Mouse (Mus musculus): ENCODE measurements around the gene Fam234a. TPM values are rescaled to one million over a fixed set of nuclear protein-coding genes. Genes with fewer than 3 reads are reported as not detected.
"Not testable (repeated sequence)": the region's sequence is repeated elsewhere in the genome, so short reads cannot be mapped to it uniquely, and the experiment has no call there.

The Fam234a gene
- polyA plus RNA-seq, 1 experiment from 2014 or later, result 16.4 TPM

GRCm38 (mm10) chr17:26201998-26202397 is 42.0 kb downstream of the Fam234a start:
- ATAC-seq (ENCODE audit: insufficient read depth), result no peak
- peaks cover 67% of the 10 kb centered on the region for H3K4me1 ChIP-seq (replicated peaks)
- H3K9ac ChIP-seq, result no peak overlapping the region
- no peak overlapping the region for H3K27ac ChIP-seq (replicated peaks)
- no peaks in the 10 kb centered on the region for H3K9me3 ChIP-seq (replicated peaks)
- peaks cover 68% of the 10 kb centered on the region for H3K27me3 ChIP-seq
- no peak overlapping the region for H3K4me3 ChIP-seq (replicated peaks)
- H3K36me3 ChIP-seq (replicated peaks), result peaks cover 12% of the 10 kb centered on the region
- H3K4me2 ChIP-seq, result peak overlapping the region; percentile 97

- H3K27ac ChIP-seq (replicated peaks), result peak overlapping the region; percentile 55
- peaks cover 22% of the 10 kb centered on the region for H3K36me3 ChIP-seq (replicated peaks)
- peaks cover 65% of the 10 kb centered on the region for H3K27me3 ChIP-seq
- WGBS (ENCODE audit: insufficient replicate concordance), result under 1% methylated on average over 91 of the region's 92 CpGs
- peaks cover 77% of the 10 kb centered on the region for H3K4me1 ChIP-seq (replicated peaks)
- ATAC-seq (ENCODE audit: insufficient read depth), result peak; percentile 72
- peak overlapping the region; percentile 64 for H3K4me3 ChIP-seq (replicated peaks)
- H3K9me3 ChIP-seq (replicated peaks), result no peaks in the 10 kb centered on the region
- H3K9ac ChIP-seq, result peak overlapping the region; percentile 61
- peak overlapping the region; percentile 97 for H3K4me2 ChIP-seq
These were observed 43.0 kb downstream of the Fam234a start for GRCm38 (mm10) chr17:26200831-26201705.

GRCm38 (mm10) chr17:26198892-26199291 is 45.1 kb downstream of the Fam234a start, which contains the start of gene Pdia2:
Pdia2 (minus strand) TSS chr17:26199087.
- peak within 1 kb of the TSS; percentile 97 for H3K4me2 ChIP-seq
- H3K27me3 ChIP-seq, result peaks cover 44% of the 10 kb centered on the region
- H3K4me3 ChIP-seq (replicated peaks), result peak within 1 kb of the TSS; percentile 64
- peaks cover 80% of the 10 kb centered on the region for H3K4me1 ChIP-seq (replicated peaks)
- ATAC-seq (ENCODE audit: insufficient read depth), result peak; percentile 74
- H3K9ac ChIP-seq, result peak within 1 kb of the TSS; percentile 64
- peaks cover 43% of the 10 kb centered on the region for H3K36me3 ChIP-seq (replicated peaks)
- 22% methylated on average over 4 of the region's 4 CpGs for WGBS (ENCODE audit: insufficient replicate concordance)
- no peaks in the 10 kb centered on the region for H3K9me3 ChIP-seq (replicated peaks)
- H3K27ac ChIP-seq (replicated peaks), result peak within 1 kb of the TSS; percentile 81

GRCm38 (mm10) chr17:26192481-26193190 is 51.4 kb downstream of the Fam234a start:
- H3K27me3 ChIP-seq, result no peaks in the 10 kb centered on the region
- H3K4me2 ChIP-seq, result no peak overlapping the region
- H3K4me1 ChIP-seq (replicated peaks), result peaks cover 19% of the 10 kb centered on the region
- H3K27ac ChIP-seq (replicated peaks), result no peak overlapping the region
- ATAC-seq (ENCODE audit: insufficient read depth), result no peak
- no peaks in the 10 kb centered on the region for H3K9me3 ChIP-seq (replicated peaks)
- 83% methylated on average over 15 of the region's 15 CpGs for WGBS (ENCODE audit: insufficient replicate concordance)
- peaks cover 94% of the 10 kb centered on the region for H3K36me3 ChIP-seq (replicated peaks)
- H3K9ac ChIP-seq, result no peak overlapping the region
- H3K4me3 ChIP-seq (replicated peaks), result no peak overlapping the region

GRCm38 (mm10) chr17:26191486-26191885 is 52.6 kb downstream of the Fam234a start:
- H3K27me3 ChIP-seq; ATAC-seq (ENCODE audit: insufficient read depth); H3K9ac ChIP-seq; H3K4me1 ChIP-seq (replicated peaks); H3K4me2 ChIP-seq; H3K9me3 ChIP-seq (replicated peaks); H3K27ac ChIP-seq (replicated peaks); H3K4me3 ChIP-seq (replicated peaks): not testable (repeated sequence)
- H3K36me3 ChIP-seq (replicated peaks), result peaks cover 91% of the 10 kb centered on the region
- 77% methylated on average over 7 of the region's 7 CpGs for WGBS (ENCODE audit: insufficient replicate concordance)

GRCm38 (mm10) chr17:26188091-26188805 is 55.8 kb downstream of the Fam234a start:
- no peaks in the 10 kb centered on the region for H3K9me3 ChIP-seq (replicated peaks)
- no peak overlapping the region for H3K4me3 ChIP-seq (replicated peaks)
- ATAC-seq (ENCODE audit: insufficient read depth), result no peak
- H3K9ac ChIP-seq, result no peak overlapping the region
- peaks cover 88% of the 10 kb centered on the region for H3K36me3 ChIP-seq (replicated peaks)
- H3K4me2 ChIP-seq, result no peak overlapping the region
- 86% methylated on average over 11 of the region's 11 CpGs for WGBS (ENCODE audit: insufficient replicate concordance)
- no peaks in the 10 kb centered on the region for H3K4me1 ChIP-seq (replicated peaks)
- no peak overlapping the region for H3K27ac ChIP-seq (replicated peaks)
- no peaks in the 10 kb centered on the region for H3K27me3 ChIP-seq

- Histone ChIP-seq H3K4me3 (replicated peaks) (no peak overlapping the region), H3K36me3 (replicated peaks) (peaks cover 90% of the 10 kb centered on the region), H3K9ac (no peak overlapping the region), H3K9me3 (replicated peaks) (no peaks in the 10 kb centered on the region), H3K4me1 (replicated peaks) (no peaks in the 10 kb centered on the region), H3K27me3 (no peaks in the 10 kb centered on the region), H3K4me2 (no peak overlapping the region), H3K27ac (replicated peaks) (no peak overlapping the region)
- no peak for ATAC-seq (ENCODE audit: insufficient read depth)
- 86% methylated on average over 5 of the region's 5 CpGs for WGBS (ENCODE audit: insufficient replicate concordance)
These were observed 56.5 kb downstream of the Fam234a start for GRCm38 (mm10) chr17:26187592-26187991.

GRCm38 (mm10) chr17:26181179-26181578 is 62.9 kb downstream of the Fam234a start:
- H3K4me3 ChIP-seq (replicated peaks), result no peak overlapping the region
- ATAC-seq (ENCODE audit: insufficient read depth), result no peak
- no peak overlapping the region for H3K27ac ChIP-seq (replicated peaks)
- peaks cover 54% of the 10 kb centered on the region for H3K36me3 ChIP-seq (replicated peaks)
- no peak overlapping the region for H3K9ac ChIP-seq
- no peak overlapping the region for H3K4me2 ChIP-seq
- H3K4me1 ChIP-seq (replicated peaks), result no peaks in the 10 kb centered on the region
- H3K9me3 ChIP-seq (replicated peaks), result no peaks in the 10 kb centered on the region
- WGBS (ENCODE audit: insufficient replicate concordance), result 82% methylated on average over 3 of the region's 3 CpGs
- no peaks in the 10 kb centered on the region for H3K27me3 ChIP-seq

- Histone ChIP-seq H3K4me1 (replicated peaks) (no peaks in the 10 kb centered on the region), H3K27ac (replicated peaks) (no peak overlapping the region), H3K9me3 (replicated peaks) (no peaks in the 10 kb centered on the region), H3K36me3 (replicated peaks) (peaks cover 52% of the 10 kb centered on the region), H3K4me3 (replicated peaks) (no peak overlapping the region), H3K27me3 (no peaks in the 10 kb centered on the region), H3K9ac (no peak overlapping the region), H3K4me2 (no peak overlapping the region)
- no peak for ATAC-seq (ENCODE audit: insufficient read depth)
These were observed 65.4 kb downstream of the Fam234a start for GRCm38 (mm10) chr17:26178611-26179010.

- H3K4me2 ChIP-seq; H3K9me3 ChIP-seq (replicated peaks); H3K9ac ChIP-seq; H3K27me3 ChIP-seq; H3K27ac ChIP-seq (replicated peaks); ATAC-seq (ENCODE audit: insufficient read depth); H3K4me1 ChIP-seq (replicated peaks); H3K4me3 ChIP-seq (replicated peaks): not testable (repeated sequence)
- WGBS (ENCODE audit: insufficient replicate concordance), result 65% methylated on average over 2 of the region's 2 CpGs
- H3K36me3 ChIP-seq (replicated peaks), result peaks cover 36% of the 10 kb centered on the region
These were observed 68.8 kb downstream of the Fam234a start for GRCm38 (mm10) chr17:26175248-26175647.

GRCm38 (mm10) chr17:26168039-26168438 is 76.0 kb downstream of the Fam234a start:
- Histone ChIP-seq H3K9ac (no peak overlapping the region), H3K9me3 (replicated peaks) (no peaks in the 10 kb centered on the region), H3K4me1 (replicated peaks) (0 out of 2 replicates have a peak, but pooled peaks cover 3% of the 10 kb centered on the region), H3K4me2 (no peak overlapping the region), H3K4me3 (replicated peaks) (no peak overlapping the region), H3K27ac (replicated peaks) (no peak overlapping the region), H3K36me3 (replicated peaks) (peaks cover 5% of the 10 kb centered on the region; the same call in 1 of the 2 replicates), H3K27me3 (no peaks in the 10 kb centered on the region)
- ATAC-seq (ENCODE audit: insufficient read depth), result no peak
- 15% methylated on average over 2 of the region's 2 CpGs for WGBS (ENCODE audit: insufficient replicate concordance)
